Mouse (Mus musculus) embryonic facial prominence, embryonic 15.5 days (tissue): ENCODE measurements around the gene Rom1. TPM values are rescaled to one million over a fixed set of nuclear protein-coding genes. Genes with fewer than 3 reads are reported as not detected.
"Not testable (repeated sequence)": the region's sequence is repeated elsewhere in the genome, so short reads cannot be mapped to it uniquely, and the experiment has no call there.

ENCODE experiments used
- ATAC-seq: fragments of 200-750 bp; cut with Nextera tagmentation; 2 replicates; pipeline ENCODE4 v1.8.0; 2017; ENCODE audit warnings: low read depth, moderate TSS enrichment; ENCODE audit not compliant: insufficient number of reproducible peaks, low FRiP score, low TSS enrichment
- H3K27ac ChIP-seq: fragments of 300-500 bp; sonication (generic); replicated peaks from 2 replicates; pipeline ENCODE4 v1.5.1; 2015; ENCODE audit warnings: mild to moderate bottlenecking, inconsistent platforms
- H3K27me3 ChIP-seq: fragments of 300-500 bp; sonication (generic); 2 replicates; pipeline ENCODE4 v1.6.1; 2015; ENCODE audit warnings: inconsistent platforms
- H3K36me3 ChIP-seq: fragments of 300-500 bp; sonication (generic); 2 replicates; pipeline ENCODE4 v1.6.1; 2015; ENCODE audit warnings: mild to moderate bottlenecking, inconsistent platforms
- H3K4me1 ChIP-seq: fragments of 300-500 bp; sonication (generic); 2 replicates; pipeline ENCODE4 v1.6.1; 2015; ENCODE audit warnings: inconsistent platforms
- H3K4me2 ChIP-seq: fragments of 300-500 bp; sonication (generic); replicated peaks from 2 replicates; pipeline ENCODE4 v1.6.1; 2015; ENCODE audit warnings: mild to moderate bottlenecking, inconsistent platforms
- H3K4me3 ChIP-seq: fragments of 300-500 bp; sonication (generic); replicated peaks from 2 replicates; pipeline ENCODE4 v1.5.1; 2015; ENCODE audit warnings: mild to moderate bottlenecking, inconsistent platforms
- H3K9ac ChIP-seq: fragments of 300-500 bp; sonication (generic); 2 replicates; pipeline ENCODE4 v1.6.1; 2015; ENCODE audit warnings: inconsistent platforms
- H3K9me3 ChIP-seq: fragments of 300-500 bp; sonication (generic); replicated peaks from 2 replicates; pipeline ENCODE4 v1.6.1; 2016; ENCODE audit warnings: inconsistent platforms
- WGBS: fragments of 180-500 bp; shearing (Covaris S2); methylation state at CpG from one replicate; pipeline ENCODE4 v1.1.7; 2015; 5-methylcytosine and 5-hydroxymethylcytosine counted together
- polyA plus RNA-seq: library from polyadenylated mRNA; unstranded; fragments of >200 nt; fragmentation: Nextera tagmentation; extraction: Ambion mirVana; gene quantifications from 2 replicates; pipeline ENCODE4 v1.2.1, GENCODE M21; 2015

Rom1 gene
- polyA plus RNA-seq: 4.2 and 4.5 TPM in 2 replicates

GRCm38 (mm10) chr19:8929224-8930088 is at the start of gene Rom1, which contains the start of gene Eml3:
TSS of gene Rom1 (minus strand) at chr19:8929356.
TSS of gene Eml3 (plus strand) at chr19:8929552.
- Histone ChIP-seq H3K9me3 (no peaks in the 10 kb centered on the region), H3K9ac (peak within 1 kb of the TSS; percentile 68), H3K27ac (peak within 1 kb of the TSS; percentile 83), H3K4me3 (peak within 1 kb of the TSS; percentile 84), H3K36me3 (peaks cover 48% of the 10 kb centered on the region), H3K27me3 (no peaks in the 10 kb centered on the region), H3K4me2 (peak within 1 kb of the TSS; percentile 73), H3K4me1 (peaks cover 18% of the 10 kb centered on the region)
- peak; percentile 76 for ATAC-seq
- under 1% methylated on average over 61 of the region's 74 CpGs for WGBS

- ATAC-seq: peak; percentile 58; the same call in 1 of the 2 replicates
- H3K27ac ChIP-seq: no peak overlapping the region
- WGBS: 33% methylated on average over 3 of the region's 3 CpGs
Measured at GRCm38 (mm10) chr19:8976535-8976934, 47.4 kb upstream of the Rom1 start.

GRCm38 (mm10) chr19:8975491-8975890 is 46.3 kb upstream of the Rom1 start:
- Histone ChIP-seq H3K4me3 (no peak overlapping the region), H3K9ac (no peak overlapping the region), H3K4me2 (no peak overlapping the region), H3K36me3 (peaks cover 94% of the 10 kb centered on the region), H3K27ac (no peak overlapping the region), H3K27me3 (no peaks in the 10 kb centered on the region), H3K4me1 (peaks cover 15% of the 10 kb centered on the region), H3K9me3 (no peaks in the 10 kb centered on the region)
- ATAC-seq: no peak
- 86% methylated on average over 2 of the region's 2 CpGs for WGBS

More at GRCm38 (mm10) chr19:8976535-8976934, 47.4 kb upstream of the Rom1 start:
- Histone ChIP-seq H3K27me3 (no peaks in the 10 kb centered on the region), H3K4me3 (no peak overlapping the region), H3K9ac (no peak overlapping the region), H3K4me2 (no peak overlapping the region), H3K4me1 (peaks cover 25% of the 10 kb centered on the region), H3K36me3 (peaks cover 87% of the 10 kb centered on the region), H3K9me3 (no peaks in the 10 kb centered on the region)

GRCm38 (mm10) chr19:8974638-8975037 is 45.5 kb upstream of the Rom1 start:
- H3K27me3 ChIP-seq: no peaks in the 10 kb centered on the region

GRCm38 (mm10) chr19:8972491-8972890 is 43.3 kb upstream of the Rom1 start:
- not testable (repeated sequence) for H3K9me3 ChIP-seq, H3K27ac ChIP-seq, H3K9ac ChIP-seq, H3K4me3 ChIP-seq, H3K27me3 ChIP-seq, H3K4me2 ChIP-seq, ATAC-seq
- 88% methylated on average over 8 of the region's 8 CpGs for WGBS
- H3K4me1 ChIP-seq: peaks cover 16% of the 10 kb centered on the region; the same call in 1 of the 2 replicates
- peaks cover 81% of the 10 kb centered on the region for H3K36me3 ChIP-seq

More at GRCm38 (mm10) chr19:8974638-8975037, 45.5 kb upstream of the Rom1 start:
- no peak overlapping the region for H3K4me2 ChIP-seq
- 0 out of 2 replicates have a peak, but pooled peaks cover 11% of the 10 kb centered on the region for H3K4me1 ChIP-seq
- no peak overlapping the region for H3K27ac ChIP-seq
- ATAC-seq: no peak
- H3K36me3 ChIP-seq: peaks cover 94% of the 10 kb centered on the region
- H3K9ac ChIP-seq: no peak overlapping the region
- WGBS: 86% methylated on average over 1 of the region's 1 CpGs
- H3K4me3 ChIP-seq: no peak overlapping the region
- H3K9me3 ChIP-seq: no peaks in the 10 kb centered on the region

- Histone ChIP-seq H3K9ac (peak overlapping the region; percentile 87), H3K27me3 (no peaks in the 10 kb centered on the region), H3K27ac (peak overlapping the region; percentile 89), H3K36me3 (peaks cover 71% of the 10 kb centered on the region), H3K4me2 (peak overlapping the region; percentile 73), H3K9me3 (no peaks in the 10 kb centered on the region), H3K4me3 (peak overlapping the region; percentile 79), H3K4me1 (peaks cover 22% of the 10 kb centered on the region)
- no peak for ATAC-seq
- 4% methylated on average over 9 of the region's 9 CpGs for WGBS
Measured at GRCm38 (mm10) chr19:8967893-8968292, 38.7 kb upstream of the Rom1 start.

- Histone ChIP-seq H3K4me1 (peaks cover 22% of the 10 kb centered on the region), H3K4me2 (peak overlapping the region; percentile 73), H3K9me3 (no peaks in the 10 kb centered on the region), H3K27ac (peak overlapping the region; percentile 89), H3K4me3 (peak overlapping the region; percentile 79), H3K9ac (peak overlapping the region; percentile 87), H3K36me3 (peaks cover 71% of the 10 kb centered on the region), H3K27me3 (no peaks in the 10 kb centered on the region)
- no peak; the same call in 1 of the 2 replicates for ATAC-seq
- under 1% methylated on average over 8 of the region's 8 CpGs for WGBS
Measured at GRCm38 (mm10) chr19:8967373-8967743, 38.2 kb upstream of the Rom1 start.

- peak; percentile 100 for ATAC-seq
- no peaks in the 10 kb centered on the region for H3K27me3 ChIP-seq
- WGBS: under 1% methylated on average over 52 of the region's 52 CpGs
Measured at GRCm38 (mm10) chr19:8966590-8967372, 37.6 kb upstream of the Rom1 start, which contains the start of gene Eef1g. TSS of gene Eef1g (plus strand) at chr19:8967041.

GRCm38 (mm10) chr19:8966198-8966589 is 37.0 kb upstream of the Rom1 start:
- H3K27me3 ChIP-seq: no peaks in the 10 kb centered on the region
- peaks cover 22% of the 10 kb centered on the region for H3K4me1 ChIP-seq
- peak overlapping the region; percentile 65 for H3K9ac ChIP-seq
- peak overlapping the region; percentile 79 for H3K4me3 ChIP-seq
- H3K4me2 ChIP-seq: peak overlapping the region; percentile 59
- 26% methylated on average over 5 of the region's 5 CpGs for WGBS
- H3K9me3 ChIP-seq: no peaks in the 10 kb centered on the region
- H3K36me3 ChIP-seq: peaks cover 71% of the 10 kb centered on the region
- H3K27ac ChIP-seq: peak overlapping the region; percentile 98
- ATAC-seq: no peak

More at GRCm38 (mm10) chr19:8966590-8967372, 37.6 kb upstream of the Rom1 start, which contains the start of gene Eef1g:
- Histone ChIP-seq H3K4me1 (peaks cover 22% of the 10 kb centered on the region), H3K4me3 (peak within 1 kb of the TSS; percentile 79), H3K27ac (peak within 1 kb of the TSS; percentile 98), H3K36me3 (peaks cover 71% of the 10 kb centered on the region), H3K9ac (peak within 1 kb of the TSS; percentile 87), H3K4me2 (peak within 1 kb of the TSS; percentile 73), H3K9me3 (no peaks in the 10 kb centered on the region)

- H3K4me2 ChIP-seq: peak overlapping the region; percentile 59
- WGBS: 62% methylated on average over 8 of the region's 8 CpGs
- H3K27me3 ChIP-seq: no peaks in the 10 kb centered on the region
- H3K9ac ChIP-seq: peak overlapping the region; percentile 65
- H3K9me3 ChIP-seq: no peaks in the 10 kb centered on the region
- peak overlapping the region; percentile 79 for H3K4me3 ChIP-seq
- ATAC-seq: no peak
- H3K36me3 ChIP-seq: peaks cover 70% of the 10 kb centered on the region
- H3K27ac ChIP-seq: peak overlapping the region; percentile 98
- H3K4me1 ChIP-seq: peaks cover 22% of the 10 kb centered on the region
Measured at GRCm38 (mm10) chr19:8965771-8966170, 36.6 kb upstream of the Rom1 start.

- Histone ChIP-seq H3K27me3 (no peaks in the 10 kb centered on the region), H3K27ac (peak overlapping the region; percentile 98; the same call in 1 of the 2 replicates), H3K4me1 (peaks cover 22% of the 10 kb centered on the region), H3K9me3 (no peaks in the 10 kb centered on the region), H3K4me3 (no peak overlapping the region), H3K9ac (no peak overlapping the region), H3K36me3 (peaks cover 70% of the 10 kb centered on the region), H3K4me2 (peak overlapping the region; percentile 59; the same call in 1 of the 2 replicates)
- WGBS: 81% methylated on average over 11 of the region's 11 CpGs
- no peak for ATAC-seq
Measured at GRCm38 (mm10) chr19:8965075-8965474, 35.9 kb upstream of the Rom1 start.
